Mouse (Mus musculus): Measurements from ENCODE around the gene Amd2. TPM values are rescaled to one million over a fixed set of nuclear protein-coding genes. Genes with fewer than 3 reads are reported as not detected.

Gene Amd2
- polyA plus RNA-seq (2012; fragmentation: generic; extraction: Trizol), result 6.3 TPM
- long read RNA-seq, experiment 1, partial matches to known transcripts, result 0 of 4 reads
- long read RNA-seq, experiment 1, other reads (novel, unspliced or antisense), result 0 of 4 reads
- long read RNA-seq, experiment 2, partial matches to known transcripts, result 0 of 2 reads
- long read RNA-seq, experiment 2, other reads (novel, unspliced or antisense), result 0 of 2 reads

DNA sequence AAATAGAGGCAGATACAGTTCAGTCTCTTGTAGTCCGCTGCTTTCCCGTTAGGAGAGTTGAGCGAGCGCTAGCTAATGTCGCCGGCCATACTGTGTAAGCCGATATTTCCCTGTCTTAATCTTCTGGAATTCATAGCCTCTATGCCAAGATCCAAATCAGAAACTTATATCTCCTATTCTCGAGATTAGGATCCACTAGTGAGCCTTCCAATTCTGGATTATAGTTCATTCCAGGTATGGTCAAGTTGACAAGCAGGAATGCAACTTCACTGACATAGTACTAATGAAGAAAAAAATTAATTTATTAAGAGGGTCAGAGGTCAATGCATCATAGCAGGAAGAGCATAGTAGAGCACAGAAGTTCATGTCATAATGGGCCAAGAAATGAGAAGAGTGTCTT is at the start of gene Amd2:
Gene Amd2, minus strand, starts transcription at position 101 of the 400 bp plus-strand sequence.
- Histone ChIP-seq H3K4me3 (ENCODE audit: insufficient read depth, poor library complexity, severe bottlenecking) (no peak within 1 kb of the TSS), H3K36me3 (ENCODE audit: control insufficient read depth, insufficient read depth) (no peaks in the 10 kb centered on the region), H3ac (ENCODE audit: control insufficient read depth, insufficient read length, low read depth) (no peak within 1 kb of the TSS), H3K27me3 (ENCODE audit: control insufficient read depth, insufficient read depth, insufficient read length) (no peaks in the 10 kb centered on the region), H3K79me3 (ENCODE audit: low read depth) (no peaks in the 10 kb centered on the region), H3K79me2 (ENCODE audit: control insufficient read depth, insufficient read depth) (no peaks in the 10 kb centered on the region)
- TF ChIP-seq CTCF (IDR thresholded peaks at IDR 0.05; ENCODE audit: control insufficient read depth, insufficient read depth, insufficient read length) (no peak), CEBPB (IDR thresholded peaks at IDR 0.05; ENCODE audit: low read depth) (no peak), FOSL1 (IDR thresholded peaks at IDR 0.05; ENCODE audit: insufficient read depth, low read length, poor library complexity, severe bottlenecking) (no peak), MYOD1 (IDR thresholded peaks at IDR 0.05; ENCODE audit: control insufficient read depth, insufficient read length, low read depth) (no peak), MAX (IDR thresholded peaks at IDR 0.05) (no peak), MYOG (IDR thresholded peaks at IDR 0.05; ENCODE audit: control insufficient read depth, extremely low read depth, insufficient read length) (no peak), USF1 (IDR thresholded peaks at IDR 0.05; ENCODE audit: low read depth) (no peak)

DNA sequence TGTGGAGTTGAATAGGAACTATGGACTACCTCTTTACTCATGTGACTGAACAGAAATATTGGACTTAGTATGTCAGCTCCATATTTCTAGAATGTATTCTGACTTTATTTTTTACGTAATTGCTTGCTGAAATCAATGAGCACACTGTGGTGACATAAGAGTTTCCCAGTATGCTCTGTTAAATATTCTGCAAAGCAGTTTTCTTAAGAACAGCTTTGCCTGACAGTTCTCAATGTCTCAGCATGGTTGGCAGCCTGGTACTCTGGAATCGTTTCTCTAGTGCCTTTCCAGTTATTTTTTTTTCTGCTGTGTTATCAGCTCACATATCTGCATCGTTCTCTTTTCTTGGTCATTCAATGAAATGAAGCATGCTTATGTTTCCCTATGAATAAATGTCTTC is 49.6 kb upstream of the Amd2 start:
- Histone ChIP-seq H3K79me3 (ENCODE audit: low read depth) (no peaks in the 10 kb centered on the region), H3ac (ENCODE audit: control insufficient read depth, insufficient read length, low read depth) (no peak overlapping the region), H3K79me2 (ENCODE audit: control insufficient read depth, insufficient read depth) (no peaks in the 10 kb centered on the region), H3K36me3 (ENCODE audit: control insufficient read depth, insufficient read depth) (no peaks in the 10 kb centered on the region), H3K27me3 (ENCODE audit: control insufficient read depth, insufficient read depth, insufficient read length) (no peaks in the 10 kb centered on the region), H3K4me3 (ENCODE audit: insufficient read depth, poor library complexity, severe bottlenecking) (no peak overlapping the region)
- no peak for TF ChIP-seq FOSL1 (IDR thresholded peaks at IDR 0.05; ENCODE audit: insufficient read depth, low read length, poor library complexity, severe bottlenecking)
- TF ChIP-seq MAX (IDR thresholded peaks at IDR 0.05), result no peak
- no peak for TF ChIP-seq MYOG (IDR thresholded peaks at IDR 0.05; ENCODE audit: control insufficient read depth, extremely low read depth, insufficient read length)
- no peak for TF ChIP-seq USF1 (IDR thresholded peaks at IDR 0.05; ENCODE audit: low read depth)
- no peak for TF ChIP-seq MYOD1 (IDR thresholded peaks at IDR 0.05; ENCODE audit: control insufficient read depth, insufficient read length, low read depth)

DNA sequence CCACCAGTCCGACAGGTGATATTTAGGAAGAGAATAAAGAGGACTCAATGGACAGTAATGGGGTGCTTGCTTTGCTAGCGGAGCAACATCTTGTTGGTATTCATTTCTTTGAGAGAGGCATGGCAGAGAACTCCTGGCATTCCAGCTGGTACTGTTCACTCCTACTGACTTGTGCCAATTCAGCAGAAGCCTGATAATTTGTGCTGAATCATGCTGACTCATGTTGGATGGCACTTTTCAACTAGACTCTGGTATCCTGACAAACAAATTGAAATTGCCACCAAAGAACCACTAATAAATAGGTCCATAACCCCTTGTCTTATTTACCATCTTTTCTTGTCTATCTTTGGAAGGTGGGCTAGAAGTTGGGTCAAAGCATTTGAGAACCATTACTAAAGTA is 25.9 kb upstream of the Amd2 start:
- H3K79me3 ChIP-seq (ENCODE audit: low read depth), result no peaks in the 10 kb centered on the region
- H3K79me2 ChIP-seq (ENCODE audit: control insufficient read depth, insufficient read depth), result no peaks in the 10 kb centered on the region
- no peak overlapping the region for H3ac ChIP-seq (ENCODE audit: control insufficient read depth, insufficient read length, low read depth)
- no peaks in the 10 kb centered on the region for H3K36me3 ChIP-seq (ENCODE audit: control insufficient read depth, insufficient read depth)
- H3K27me3 ChIP-seq (ENCODE audit: control insufficient read depth, insufficient read depth, insufficient read length), result no peaks in the 10 kb centered on the region
- no peak for TF ChIP-seq CTCF (IDR thresholded peaks at IDR 0.05; ENCODE audit: control insufficient read depth, insufficient read depth, insufficient read length)
- no peak overlapping the region for H3K4me3 ChIP-seq (ENCODE audit: insufficient read depth, poor library complexity, severe bottlenecking)

DNA sequence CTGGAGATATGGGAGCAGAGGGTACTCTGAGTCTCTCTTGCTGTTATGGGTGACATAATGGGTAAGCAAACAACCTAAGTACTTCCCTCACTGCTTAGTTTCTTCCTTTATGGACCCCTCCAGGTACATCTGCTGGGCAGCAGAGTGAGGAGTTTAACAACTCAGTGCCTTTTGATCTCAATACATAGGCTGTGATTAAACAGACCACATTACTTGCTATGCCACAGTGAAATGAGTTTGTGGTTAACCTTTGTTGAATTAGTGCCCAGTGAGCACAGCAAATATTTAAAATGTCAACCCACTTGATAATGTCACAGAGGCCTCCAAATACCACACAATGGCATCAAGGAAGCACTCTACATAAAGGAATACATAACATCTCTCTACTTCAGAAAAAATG is 2.6 kb upstream of the Amd2 start:
- no peaks in the 10 kb centered on the region for H3K79me3 ChIP-seq (ENCODE audit: low read depth)
- H3K4me3 ChIP-seq (ENCODE audit: insufficient read depth, poor library complexity, severe bottlenecking), result no peak overlapping the region
- no peak overlapping the region for H3ac ChIP-seq (ENCODE audit: control insufficient read depth, insufficient read length, low read depth)
- no peaks in the 10 kb centered on the region for H3K27me3 ChIP-seq (ENCODE audit: control insufficient read depth, insufficient read depth, insufficient read length)
- H3K36me3 ChIP-seq (ENCODE audit: control insufficient read depth, insufficient read depth), result no peaks in the 10 kb centered on the region
- no peaks in the 10 kb centered on the region for H3K79me2 ChIP-seq (ENCODE audit: control insufficient read depth, insufficient read depth)
- TF ChIP-seq FOSL1 (IDR thresholded peaks at IDR 0.05; ENCODE audit: insufficient read depth, low read length, poor library complexity, severe bottlenecking) (no peak), CTCF (IDR thresholded peaks at IDR 0.05; ENCODE audit: control insufficient read depth, insufficient read depth, insufficient read length) (no peak), CEBPB (IDR thresholded peaks at IDR 0.05; ENCODE audit: low read depth) (no peak), USF1 (IDR thresholded peaks at IDR 0.05; ENCODE audit: low read depth) (no peak), MAX (IDR thresholded peaks at IDR 0.05) (no peak), MYOG (IDR thresholded peaks at IDR 0.05; ENCODE audit: control insufficient read depth, extremely low read depth, insufficient read length) (no peak), MYOD1 (IDR thresholded peaks at IDR 0.05; ENCODE audit: control insufficient read depth, insufficient read length, low read depth) (no peak)
